Mouse (Mus musculus): Measurements from ENCODE around the gene Rwdd1. TPM values are rescaled to one million over a fixed set of nuclear protein-coding genes. Genes with fewer than 3 reads are reported as not detected.
A peak's percentile ranks its signal among the peaks of the same experiment; 100 is the strongest.

Gene Rwdd1
- polyA plus RNA-seq (2012; rRNA removed) = 31.6 and 32.1 TPM in 2 replicates

GRCm38 (mm10) chr10:34019302-34020075 is at the start of gene Rwdd1:
Gene Rwdd1, minus strand, starts transcription at chr10:34019624.
- H3K36me3 ChIP-seq (ENCODE audit: control insufficient read depth, insufficient read depth, low read length) = no peaks in the 10 kb centered on the region
- under 1% methylated on average over 82 of the region's 82 CpGs for WGBS
- peaks cover 8% of the 10 kb centered on the region for H3K4me1 ChIP-seq (ENCODE audit: control insufficient read depth, insufficient read depth, low read length)
- peak; percentile 99 for DNase-seq
- peak within 1 kb of the TSS; percentile 92 for H3K4me3 ChIP-seq (ENCODE audit: insufficient read depth, low read depth, low read length)
- H3K27me3 ChIP-seq (replicated peaks; ENCODE audit: control insufficient read depth, insufficient read depth, low read length) = no peaks in the 10 kb centered on the region
- H3K27ac ChIP-seq (ENCODE audit: insufficient read depth, low read depth, low read length) = peak within 1 kb of the TSS; percentile 77
- TF ChIP-seq POLR2A (IDR thresholded peaks at IDR 0.05; ENCODE audit: low read depth, low read length) (no peak), CTCF (conservative IDR thresholded peaks at IDR 0.05; ENCODE audit: insufficient read depth, insufficient read length, low read depth, low read length) (no peak)

- no peak for DNase-seq
- TF ChIP-seq CTCF (conservative IDR thresholded peaks at IDR 0.05; ENCODE audit: insufficient read depth, insufficient read length, low read depth, low read length) (no peak), POLR2A (IDR thresholded peaks at IDR 0.05; ENCODE audit: low read depth, low read length) (no peak)
- 63% methylated on average over 3 of the region's 3 CpGs for WGBS
- Histone ChIP-seq H3K4me1 (ENCODE audit: control insufficient read depth, insufficient read depth, low read length) (no peaks in the 10 kb centered on the region), H3K4me3 (ENCODE audit: insufficient read depth, low read depth, low read length) (no peak overlapping the region), H3K36me3 (ENCODE audit: control insufficient read depth, insufficient read depth, low read length) (no peaks in the 10 kb centered on the region), H3K27ac (ENCODE audit: insufficient read depth, low read depth, low read length) (no peak overlapping the region), H3K27me3 (replicated peaks; ENCODE audit: control insufficient read depth, insufficient read depth, low read length) (no peaks in the 10 kb centered on the region)
Measured at GRCm38 (mm10) chr10:34066591-34066990, 47.2 kb upstream of the Rwdd1 start.

GRCm38 (mm10) chr10:34053987-34054386 is 34.6 kb upstream of the Rwdd1 start:
- H3K4me1 ChIP-seq (ENCODE audit: control insufficient read depth, insufficient read depth, low read length) = no peaks in the 10 kb centered on the region
- H3K36me3 ChIP-seq (ENCODE audit: control insufficient read depth, insufficient read depth, low read length) = no peaks in the 10 kb centered on the region
- TF ChIP-seq CTCF (conservative IDR thresholded peaks at IDR 0.05; ENCODE audit: insufficient read depth, insufficient read length, low read depth, low read length) (no peak), POLR2A (IDR thresholded peaks at IDR 0.05; ENCODE audit: low read depth, low read length) (no peak)
- H3K27ac ChIP-seq (ENCODE audit: insufficient read depth, low read depth, low read length) = no peak overlapping the region
- no peak for DNase-seq
- 78% methylated on average over 2 of the region's 2 CpGs for WGBS
- no peaks in the 10 kb centered on the region; the same call in 1 of the 2 replicates for H3K27me3 ChIP-seq (replicated peaks; ENCODE audit: control insufficient read depth, insufficient read depth, low read length)
- no peak overlapping the region for H3K4me3 ChIP-seq (ENCODE audit: insufficient read depth, low read depth, low read length)

- no peak within 1 kb of the TSS for H3K27ac ChIP-seq (ENCODE audit: insufficient read depth, low read depth, low read length)
- H3K27me3 ChIP-seq (replicated peaks; ENCODE audit: control insufficient read depth, insufficient read depth, low read length) = no peaks in the 10 kb centered on the region
- TF ChIP-seq POLR2A (IDR thresholded peaks at IDR 0.05; ENCODE audit: low read depth, low read length) = no peak
- no peak for TF ChIP-seq CTCF (conservative IDR thresholded peaks at IDR 0.05; ENCODE audit: insufficient read depth, insufficient read length, low read depth, low read length)
- no peaks in the 10 kb centered on the region for H3K36me3 ChIP-seq (ENCODE audit: control insufficient read depth, insufficient read depth, low read length)
- H3K4me3 ChIP-seq (ENCODE audit: insufficient read depth, low read depth, low read length) = no peak within 1 kb of the TSS
- no peak for DNase-seq
- H3K4me1 ChIP-seq (ENCODE audit: control insufficient read depth, insufficient read depth, low read length) = no peaks in the 10 kb centered on the region
- 87% methylated on average over 5 of the region's 5 CpGs for WGBS
Measured at GRCm38 (mm10) chr10:34044210-34044609, 24.8 kb upstream of the Rwdd1 start, which contains the start of gene Calhm4. Gene Calhm4, minus strand, starts transcription at chr10:34044310.

- Histone ChIP-seq H3K4me3 (ENCODE audit: insufficient read depth, low read depth, low read length) (no peak within 1 kb of the TSS), H3K36me3 (ENCODE audit: control insufficient read depth, insufficient read depth, low read length) (no peaks in the 10 kb centered on the region), H3K27ac (ENCODE audit: insufficient read depth, low read depth, low read length) (no peak within 1 kb of the TSS), H3K27me3 (replicated peaks; ENCODE audit: control insufficient read depth, insufficient read depth, low read length) (no peaks in the 10 kb centered on the region), H3K4me1 (ENCODE audit: control insufficient read depth, insufficient read depth, low read length) (no peaks in the 10 kb centered on the region)
- no peak for TF ChIP-seq CTCF (conservative IDR thresholded peaks at IDR 0.05; ENCODE audit: insufficient read depth, insufficient read length, low read depth, low read length)
- TF ChIP-seq POLR2A (IDR thresholded peaks at IDR 0.05; ENCODE audit: low read depth, low read length) = no peak
- no peak for DNase-seq
- WGBS = 82% methylated on average over 3 of the region's 3 CpGs
Measured at GRCm38 (mm10) chr10:34037401-34037800, 18.0 kb upstream of the Rwdd1 start, which contains the start of gene Trappc3l. Gene Trappc3l, plus strand, starts transcription at chr10:34037597.

- Histone ChIP-seq H3K4me1 (ENCODE audit: control insufficient read depth, insufficient read depth, low read length) (no peaks in the 10 kb centered on the region), H3K36me3 (ENCODE audit: control insufficient read depth, insufficient read depth, low read length) (no peaks in the 10 kb centered on the region), H3K27me3 (replicated peaks; ENCODE audit: control insufficient read depth, insufficient read depth, low read length) (no peaks in the 10 kb centered on the region), H3K27ac (ENCODE audit: insufficient read depth, low read depth, low read length) (no peak overlapping the region), H3K4me3 (ENCODE audit: insufficient read depth, low read depth, low read length) (no peak overlapping the region)
- TF ChIP-seq CTCF (conservative IDR thresholded peaks at IDR 0.05; ENCODE audit: insufficient read depth, insufficient read length, low read depth, low read length) (peak; percentile 36), POLR2A (IDR thresholded peaks at IDR 0.05; ENCODE audit: low read depth, low read length) (no peak)
- 10% methylated on average over 5 of the region's 5 CpGs for WGBS
- peak; percentile 43 for DNase-seq
Measured at GRCm38 (mm10) chr10:34036587-34036986, 17.2 kb upstream of the Rwdd1 start.

- Histone ChIP-seq H3K27me3 (replicated peaks; ENCODE audit: control insufficient read depth, insufficient read depth, low read length) (no peaks in the 10 kb centered on the region), H3K4me1 (ENCODE audit: control insufficient read depth, insufficient read depth, low read length) (no peaks in the 10 kb centered on the region), H3K36me3 (ENCODE audit: control insufficient read depth, insufficient read depth, low read length) (no peaks in the 10 kb centered on the region), H3K27ac (ENCODE audit: insufficient read depth, low read depth, low read length) (no peak overlapping the region), H3K4me3 (ENCODE audit: insufficient read depth, low read depth, low read length) (no peak overlapping the region)
- peak; percentile 71 for DNase-seq
- WGBS = 22% methylated on average over 22 of the region's 22 CpGs
- TF ChIP-seq CTCF (conservative IDR thresholded peaks at IDR 0.05; ENCODE audit: insufficient read depth, insufficient read length, low read depth, low read length) (peak; percentile 72), POLR2A (IDR thresholded peaks at IDR 0.05; ENCODE audit: low read depth, low read length) (no peak)
Measured at GRCm38 (mm10) chr10:34033630-34034305, 14.3 kb upstream of the Rwdd1 start.

Measured in kidney, adult 2 months (tissue).